Mouse (Mus musculus) neutrophil, adult 5-6 weeks (primary cell): ENCODE data around the gene Camk2g. TPM values are rescaled to one million over a fixed set of nuclear protein-coding genes. Genes with fewer than 3 reads are reported as not detected.

Experiments
- ATAC-seq: fragments of 151-379, 151-347 bp; 2 replicates; pipeline ENCODE4 v1.8.0; 2017; ENCODE audit warnings: mild to moderate bottlenecking, moderate TSS enrichment; ENCODE audit not compliant: insufficient number of reproducible peaks, poor library complexity, low FRiP score, severe bottlenecking; ENCODE audit errors: extremely low read depth
- total RNA-seq: library from RNA; stranded (forward); fragments of 200-1000 nt; gene quantifications from 2 replicates; pipeline ENCODE4 v1.2.3, GENCODE M21; 2017

Gene Camk2g
- total RNA-seq, 1 experiment from 2014 or later: 53.7 TPM

GRCm38 (mm10) chr14:20693589-20694101 is 100.2 kb downstream of the Camk2g start:
- no peak for ATAC-seq

GRCm38 (mm10) chr14:20691772-20692171 is 102.1 kb downstream of the Camk2g start:
- no peak for ATAC-seq

GRCm38 (mm10) chr14:20689009-20689408 is 104.9 kb downstream of the Camk2g start:
- no peak for ATAC-seq

- no peak for ATAC-seq
These were observed 107.3 kb downstream of the Camk2g start for GRCm38 (mm10) chr14:20686576-20686975.

Other genes with a start within 250 kb of the Camk2g start
- gene Ppp3cb, start 247.5 kb downstream of the Camk2g start, total RNA-seq: 88.2 and 88.3 TPM in 2 replicates
- 3.2 and 4.5 TPM in 2 replicates for gene Usp54, start 153.0 kb downstream of the Camk2g start, total RNA-seq
- gene Myoz1, start 137.5 kb downstream of the Camk2g start, total RNA-seq: not detected in 2 replicates
- 0.12 TPM in 1 of 2 replicates, not detected in the other for gene Synpo2l, start 125.7 kb downstream of the Camk2g start, total RNA-seq
- gene Sec24c, start 119.8 kb downstream of the Camk2g start, total RNA-seq: 188 and 209 TPM in 2 replicates
- 5.6 and 5.7 TPM in 2 replicates for gene Fut11, start 99.1 kb downstream of the Camk2g start, total RNA-seq
- 43.1 and 47.8 TPM in 2 replicates for gene Chchd1, start 91.1 kb downstream of the Camk2g start, total RNA-seq
- 97.9 and 103 TPM in 2 replicates for gene Zswim8, start 86.5 kb downstream of the Camk2g start, total RNA-seq
- 18.2 and 21.4 TPM in 2 replicates for gene Ndst2, start 59.5 kb downstream of the Camk2g start, total RNA-seq
- 0.12 and 0.81 TPM in 2 replicates for gene Plau, start 42.6 kb upstream of the Camk2g start, total RNA-seq
- gene Vcl, start 135.3 kb upstream of the Camk2g start, total RNA-seq: 30.0 and 39.3 TPM in 2 replicates